Mouse (Mus musculus): ENCODE data around the gene Selenow.

Selenow gene

GRCm38 (mm10) chr7:15906602-15907001, 15.6 kb downstream of the Selenow start:
- no peak for DNase-seq (ENCODE audit: low read depth, low spot score)

GRCm38 (mm10) chr7:15905861-15906260, 16.3 kb downstream of the Selenow start:
- DNase-seq (ENCODE audit: low read depth, low spot score): no peak

GRCm38 (mm10) chr7:15901366-15902048, 20.7 kb downstream of the Selenow start:
- DNase-seq (ENCODE audit: low read depth, low spot score): no peak

- no peak for DNase-seq (ENCODE audit: low read depth, low spot score)
Measured at GRCm38 (mm10) chr7:15894251-15894650, 28.0 kb downstream of the Selenow start.

- no peak for DNase-seq (ENCODE audit: low read depth, low spot score)
Measured at GRCm38 (mm10) chr7:15884127-15884526, 38.1 kb downstream of the Selenow start.

GRCm38 (mm10) chr7:15882317-15882716, 39.9 kb downstream of the Selenow start, which contains the start of gene Crxos:
Crxos (plus strand) TSS chr7:15882617.
- DNase-seq (ENCODE audit: low read depth, low spot score): no peak

GRCm38 (mm10) chr7:15881831-15882230, 40.4 kb downstream of the Selenow start:
- DNase-seq (ENCODE audit: low read depth, low spot score): no peak

GRCm38 (mm10) chr7:15881388-15881787, 40.8 kb downstream of the Selenow start:
- no peak for DNase-seq (ENCODE audit: low read depth, low spot score)

GRCm38 (mm10) chr7:15879756-15880155, 42.4 kb downstream of the Selenow start, which contains the start of gene Crx:
Crx (minus strand) TSS chr7:15879968.
- DNase-seq (ENCODE audit: low read depth, low spot score): no peak
